Mouse (Mus musculus) cerebellum, adult 2 months (tissue): ENCODE data around the gene Fra10ac1.

ENCODE experiments used
- CTCF ChIP-seq: fragments of 200-500 bp; IDR thresholded peaks from 2 replicates; pipeline ENCODE4 v1.5.1; 2011; ENCODE audit warnings: low read depth, mild to moderate bottlenecking, control low read depth, low read length, moderate library complexity, borderline replicate concordance; ENCODE audit not compliant: insufficient read depth
- POLR2A ChIP-seq: fragments of 200-500 bp; IDR thresholded peaks from 2 replicates; pipeline ENCODE4 v1.6.1; 2011; ENCODE audit warnings: low read length, control low read depth, borderline replicate concordance; ENCODE audit not compliant: insufficient read depth

- TF ChIP-seq CTCF (peak; percentile 29; the same call in 1 of the 2 replicates), POLR2A (peak; percentile 25; the same call in 1 of the 2 replicates)
Measured at GRCm38 (mm10) chr19:38263829-38264504, 40.0 kb upstream of the Fra10ac1 start.
